Mouse (Mus musculus) embryonic facial prominence, embryonic 12.5 days (tissue): ENCODE data around the gene Snx22. TPM values are rescaled to one million over a fixed set of nuclear protein-coding genes. Genes with fewer than 3 reads are reported as not detected.

Experiments used
- ATAC-seq: fragments of 200-750 bp; cut with Nextera tagmentation; 2 replicates; pipeline ENCODE4 v1.8.0; 2017; ENCODE audit not compliant: insufficient number of reproducible peaks, insufficient read depth, low FRiP score, low TSS enrichment
- H3K27ac ChIP-seq: fragments of 300-500 bp; sonication (generic); 2 replicates; pipeline ENCODE4 v1.5.1; 2016; ENCODE audit warnings: mild to moderate bottlenecking
- H3K27me3 ChIP-seq: fragments of 300-500 bp; sonication (generic); 2 replicates; pipeline ENCODE4 v1.6.1; 2016; ENCODE audit warnings: mild to moderate bottlenecking, moderate library complexity
- H3K36me3 ChIP-seq: fragments of 300-500 bp; sonication (generic); 2 replicates; pipeline ENCODE4 v1.6.1; 2016; ENCODE audit warnings: mild to moderate bottlenecking
- H3K4me1 ChIP-seq: fragments of 300-500 bp; sonication (generic); 2 replicates; pipeline ENCODE4 v1.6.1; 2016
- H3K4me2 ChIP-seq: fragments of 300-500 bp; sonication (generic); replicated peaks from 2 replicates; pipeline ENCODE4 v1.6.1; 2016; ENCODE audit warnings: mild to moderate bottlenecking, moderate library complexity
- H3K4me3 ChIP-seq: fragments of 300-500 bp; sonication (generic); 2 replicates; pipeline ENCODE4 v1.5.1; 2016; ENCODE audit warnings: mild to moderate bottlenecking
- H3K9ac ChIP-seq: fragments of 300-500 bp; sonication (generic); 2 replicates; pipeline ENCODE4 v1.6.1; 2016; ENCODE audit warnings: mild to moderate bottlenecking, moderate library complexity
- H3K9me3 ChIP-seq: fragments of 300-500 bp; sonication (generic); 2 replicates; pipeline ENCODE4 v1.6.1; 2016; ENCODE audit warnings: mild to moderate bottlenecking, moderate library complexity
- WGBS: fragments of 180-500 bp; shearing (Covaris S2); methylation state at CpG from one replicate; pipeline ENCODE4 v1.1.7; 2016; 5-methylcytosine and 5-hydroxymethylcytosine counted together
- polyA plus RNA-seq: library from polyadenylated mRNA; unstranded; fragments of >200 nt; fragmentation: Nextera tagmentation; extraction: Ambion mirVana; gene quantifications from 2 replicates; pipeline ENCODE4 v1.2.1, GENCODE M21; 2016

Snx22 gene
- polyA plus RNA-seq, 1 experiment from 2014 or later = 6.2 TPM

GRCm38 (mm10) chr9:66068971-66069391, 538 bp downstream of the Snx22 start:
- Histone ChIP-seq H3K27me3 (peaks cover 29% of the 10 kb centered on the region), H3K4me2 (peak overlapping the region; percentile 94), H3K4me1 (peaks cover 7% of the 10 kb centered on the region), H3K36me3 (peaks cover 30% of the 10 kb centered on the region), H3K9ac (peak overlapping the region; percentile 54), H3K4me3 (peak overlapping the region; percentile 50), H3K27ac (no peak overlapping the region), H3K9me3 (0 out of 2 replicates have a peak, but pooled peaks cover under 1% of the 10 kb centered on the region)
- ATAC-seq = 0 out of 2 replicates have a peak, but pooled peaks have one; percentile 25
- 1% methylated on average over 30 of the region's 30 CpGs for WGBS

- Histone ChIP-seq H3K4me3 (no peak overlapping the region), H3K27ac (no peak overlapping the region), H3K36me3 (peaks cover 39% of the 10 kb centered on the region), H3K4me1 (peaks cover 7% of the 10 kb centered on the region), H3K9me3 (no peaks in the 10 kb centered on the region), H3K27me3 (peaks cover 29% of the 10 kb centered on the region), H3K4me2 (no peak overlapping the region), H3K9ac (no peak overlapping the region)
- ATAC-seq = no peak
- 46% methylated on average over 4 of the region's 4 CpGs for WGBS
These were observed 1.5 kb downstream of the Snx22 start for GRCm38 (mm10) chr9:66068056-66068455.

- Histone ChIP-seq H3K27me3 (peaks cover 29% of the 10 kb centered on the region), H3K9me3 (no peaks in the 10 kb centered on the region), H3K36me3 (peaks cover 44% of the 10 kb centered on the region), H3K4me2 (no peak overlapping the region), H3K4me3 (no peak overlapping the region), H3K27ac (no peak overlapping the region), H3K9ac (no peak overlapping the region), H3K4me1 (peaks cover 7% of the 10 kb centered on the region)
- ATAC-seq = no peak
- 20% methylated on average over 5 of the region's 5 CpGs for WGBS
These were observed 2.0 kb downstream of the Snx22 start for GRCm38 (mm10) chr9:66067542-66067941.

- 93% methylated on average over 3 of the region's 3 CpGs for WGBS
- Histone ChIP-seq H3K9ac (no peak overlapping the region), H3K9me3 (no peaks in the 10 kb centered on the region), H3K4me3 (no peak overlapping the region), H3K4me2 (no peak overlapping the region), H3K27me3 (peaks cover 29% of the 10 kb centered on the region), H3K36me3 (peaks cover 49% of the 10 kb centered on the region), H3K4me1 (peaks cover 7% of the 10 kb centered on the region), H3K27ac (0 out of 2 replicates have a peak overlapping the region, but pooled peaks have one; percentile 11)
- ATAC-seq = no peak
These were observed 2.7 kb downstream of the Snx22 start for GRCm38 (mm10) chr9:66066791-66067190.

GRCm38 (mm10) chr9:66064316-66064715, 5.2 kb downstream of the Snx22 start:
- no peak overlapping the region for H3K9ac ChIP-seq
- H3K27ac ChIP-seq = no peak overlapping the region
- H3K4me3 ChIP-seq = no peak overlapping the region
- H3K4me1 ChIP-seq = peaks cover 20% of the 10 kb centered on the region
- WGBS = 93% methylated on average over 11 of the region's 11 CpGs
- no peaks in the 10 kb centered on the region for H3K9me3 ChIP-seq
- H3K4me2 ChIP-seq = no peak overlapping the region
- ATAC-seq = no peak
- peaks cover 25% of the 10 kb centered on the region for H3K27me3 ChIP-seq
- peaks cover 49% of the 10 kb centered on the region for H3K36me3 ChIP-seq

GRCm38 (mm10) chr9:66063446-66063845, 6.1 kb downstream of the Snx22 start:
- no peak for ATAC-seq
- WGBS = 91% methylated on average over 3 of the region's 3 CpGs
- peaks cover 20% of the 10 kb centered on the region for H3K4me1 ChIP-seq
- H3K4me2 ChIP-seq = no peak overlapping the region
- H3K27me3 ChIP-seq = peaks cover 16% of the 10 kb centered on the region
- no peaks in the 10 kb centered on the region for H3K9me3 ChIP-seq
- no peak overlapping the region for H3K4me3 ChIP-seq
- peaks cover 49% of the 10 kb centered on the region for H3K36me3 ChIP-seq
- no peak overlapping the region for H3K9ac ChIP-seq
- H3K27ac ChIP-seq = no peak overlapping the region

- Histone ChIP-seq H3K36me3 (peaks cover 43% of the 10 kb centered on the region), H3K4me2 (peak overlapping the region; percentile 67), H3K9ac (peak overlapping the region; percentile 83; the same call in 1 of the 2 replicates), H3K27me3 (no peaks in the 10 kb centered on the region), H3K9me3 (no peaks in the 10 kb centered on the region), H3K27ac (no peak overlapping the region), H3K4me1 (peaks cover 19% of the 10 kb centered on the region), H3K4me3 (peak overlapping the region; percentile 70; the same call in 1 of the 2 replicates)
- no peak for ATAC-seq
- 87% methylated on average over 3 of the region's 3 CpGs for WGBS
These were observed 7.9 kb downstream of the Snx22 start for GRCm38 (mm10) chr9:66061656-66062055.

GRCm38 (mm10) chr9:66060986-66061385, 8.5 kb downstream of the Snx22 start:
- peaks cover 19% of the 10 kb centered on the region for H3K4me1 ChIP-seq
- ATAC-seq = no peak
- peaks cover 36% of the 10 kb centered on the region for H3K36me3 ChIP-seq
- no peaks in the 10 kb centered on the region for H3K27me3 ChIP-seq
- no peaks in the 10 kb centered on the region for H3K9me3 ChIP-seq
- H3K27ac ChIP-seq = no peak overlapping the region
- peak overlapping the region; percentile 67 for H3K4me2 ChIP-seq
- 34% methylated on average over 4 of the region's 4 CpGs for WGBS
- H3K4me3 ChIP-seq = peak overlapping the region; percentile 70
- peak overlapping the region; percentile 83 for H3K9ac ChIP-seq

GRCm38 (mm10) chr9:66060308-66060647, 9.2 kb downstream of the Snx22 start:
- Histone ChIP-seq H3K9me3 (no peaks in the 10 kb centered on the region), H3K36me3 (peaks cover 29% of the 10 kb centered on the region), H3K27ac (peak overlapping the region; percentile 76), H3K4me1 (peaks cover 19% of the 10 kb centered on the region), H3K9ac (peak overlapping the region; percentile 83), H3K4me2 (peak overlapping the region; percentile 67), H3K4me3 (peak overlapping the region; percentile 70), H3K27me3 (no peaks in the 10 kb centered on the region)
- 0% methylated on average over 20 of the region's 20 CpGs for WGBS
- peak; percentile 71 for ATAC-seq

GRCm38 (mm10) chr9:66059583-66060307, 9.8 kb downstream of the Snx22 start, which contains the start of gene Ppib:
Gene Ppib (plus strand): TSS chr9:66060222.
- no peaks in the 10 kb centered on the region for H3K9me3 ChIP-seq
- peak within 1 kb of the TSS; percentile 70 for H3K4me3 ChIP-seq
- ATAC-seq = peak; percentile 98
- peak within 1 kb of the TSS; percentile 76 for H3K27ac ChIP-seq
- H3K4me2 ChIP-seq = peak within 1 kb of the TSS; percentile 67
- H3K9ac ChIP-seq = peak within 1 kb of the TSS; percentile 83
- WGBS = 1% methylated on average over 51 of the region's 51 CpGs
- no peaks in the 10 kb centered on the region for H3K27me3 ChIP-seq
- peaks cover 19% of the 10 kb centered on the region for H3K4me1 ChIP-seq
- peaks cover 26% of the 10 kb centered on the region for H3K36me3 ChIP-seq

- no peaks in the 10 kb centered on the region for H3K9me3 ChIP-seq
- ATAC-seq = no peak
- no peaks in the 10 kb centered on the region for H3K27me3 ChIP-seq
- H3K27ac ChIP-seq = no peak overlapping the region
- 38% methylated on average over 1 of the region's 1 CpGs for whole genome bisulfite sequencing
- no peaks in the 10 kb centered on the region for H3K4me1 ChIP-seq
- no peak overlapping the region for H3K9ac ChIP-seq
- no peak overlapping the region for H3K4me3 ChIP-seq
- no peak overlapping the region for H3K4me2 ChIP-seq
- H3K36me3 ChIP-seq = no peaks in the 10 kb centered on the region
These were observed 15.9 kb downstream of the Snx22 start for GRCm38 (mm10) chr9:66053620-66054019.

- Histone ChIP-seq H3K9me3 (no peaks in the 10 kb centered on the region), H3K4me3 (no peak overlapping the region), H3K4me2 (no peak overlapping the region), H3K4me1 (no peaks in the 10 kb centered on the region), H3K27ac (no peak overlapping the region), H3K36me3 (no peaks in the 10 kb centered on the region), H3K9ac (no peak overlapping the region), H3K27me3 (no peaks in the 10 kb centered on the region)
- 93% methylated on average over 1 of the region's 1 CpGs for WGBS
- ATAC-seq = no peak
These were observed 16.8 kb downstream of the Snx22 start for GRCm38 (mm10) chr9:66052731-66053130.
